Comparison of ENCODE assay signal across 24 mouse cellular contexts in the genomic region with DNA sequence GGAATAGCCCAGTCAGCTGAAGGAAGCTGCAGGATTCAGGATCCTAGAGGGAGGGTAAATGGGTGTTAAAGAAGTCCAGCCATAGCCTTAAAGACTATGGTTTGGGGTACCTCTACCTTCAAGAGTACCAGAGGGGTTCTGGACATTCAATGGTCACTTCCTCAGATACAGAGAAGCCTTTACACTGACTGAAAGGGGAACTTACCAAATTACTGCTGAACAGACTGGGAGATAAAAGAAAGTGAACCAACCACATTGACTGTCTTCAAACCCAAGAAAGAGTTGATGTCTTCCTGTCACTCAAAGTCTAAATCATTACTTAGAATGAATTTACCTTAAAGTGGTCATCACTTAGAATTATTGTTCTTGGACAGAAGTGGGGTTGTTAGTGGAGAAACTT.
"Had no signal": no experiment of that assay in that cellular context is flagged by ENCODE, and none has a peak within 500 bp of the region (broad histone marks: within the 10 kb centered on the region; RNA-seq: fewer than 3 reads in every experiment).

No protein-coding gene starts in this region.

- H3K9ac ChIP-seq: heart, embryonic 13.5 days; heart, embryonic 15.5 days; hindbrain, embryonic 13.5 days; hindbrain, embryonic 15.5 days; kidney, embryonic 15.5 days; limb, embryonic 13.5 days; limb, embryonic 15.5 days had no signal

- DNase-seq: gastrocnemius, adult 2 months; gastrocnemius, postnatal 10 days; gastrocnemius, postnatal 25 days; heart, adult 2 months; heart, postnatal 14 days; heart, postnatal 36 days; kidney, adult 11 months; kidney, adult 2 months; kidney, adult 9 months; kidney, postnatal 14 days; kidney, postnatal 36 days; layer of hippocampus, adult 9-11 months; layer of hippocampus, postnatal 36 days; left cerebral cortex, postnatal 4 days had no signal

- H3K36me3 ChIP-seq: heart, embryonic 13.5 days; heart, embryonic 15.5 days; hindbrain, embryonic 13.5 days; hindbrain, embryonic 15.5 days; kidney, embryonic 15.5 days; limb, embryonic 13.5 days; limb, embryonic 15.5 days had no signal

- H3K4me3 ChIP-seq: gastrocnemius, adult 2 months; heart, adult 2 months; heart, embryonic 13.5 days; heart, embryonic 15.5 days; hindbrain, embryonic 13.5 days; hindbrain, embryonic 15.5 days; kidney, embryonic 15.5 days; limb, embryonic 13.5 days; limb, embryonic 15.5 days had no signal

- H3K9me3 ChIP-seq: heart, embryonic 13.5 days; heart, embryonic 15.5 days; hindbrain, embryonic 15.5 days; kidney, embryonic 15.5 days; limb, embryonic 13.5 days; limb, embryonic 15.5 days had no signal

- H3K4me1 ChIP-seq: heart, embryonic 13.5 days; heart, embryonic 15.5 days; hindbrain, embryonic 13.5 days; hindbrain, embryonic 15.5 days; kidney, embryonic 15.5 days; limb, embryonic 13.5 days; limb, embryonic 15.5 days had no signal

- ATAC-seq: hindbrain, postnatal 0 days; intestine, embryonic 16.5 days had no signal

- H3K27ac ChIP-seq: gastrocnemius, adult 2 months; heart, adult 2 months; heart, embryonic 13.5 days; heart, embryonic 15.5 days; hindbrain, embryonic 13.5 days; hindbrain, embryonic 15.5 days; hindbrain, postnatal 0 days; kidney, embryonic 15.5 days; kidney, postnatal 0 days; limb, embryonic 13.5 days; limb, embryonic 15.5 days had no signal

- H3K27me3 ChIP-seq: heart, embryonic 13.5 days; heart, embryonic 15.5 days; hindbrain, embryonic 13.5 days; hindbrain, embryonic 15.5 days; kidney, embryonic 15.5 days; limb, embryonic 13.5 days; limb, embryonic 15.5 days had no signal
